Mouse (Mus musculus) kidney, adult 8-10 months (tissue): ENCODE measurements at regions not wholly inside any gene's neighbourhood (a gene's known extent, or its start where the extent isn't known, plus 50 kb on each side); places are given as distances from the start of the nearest gene placed in this dataset.

Experiments used
- DNase-seq, 2 experiments: peaks; one replicate each; pipeline ENCODE4 v3.0.0; 2022

DNA sequence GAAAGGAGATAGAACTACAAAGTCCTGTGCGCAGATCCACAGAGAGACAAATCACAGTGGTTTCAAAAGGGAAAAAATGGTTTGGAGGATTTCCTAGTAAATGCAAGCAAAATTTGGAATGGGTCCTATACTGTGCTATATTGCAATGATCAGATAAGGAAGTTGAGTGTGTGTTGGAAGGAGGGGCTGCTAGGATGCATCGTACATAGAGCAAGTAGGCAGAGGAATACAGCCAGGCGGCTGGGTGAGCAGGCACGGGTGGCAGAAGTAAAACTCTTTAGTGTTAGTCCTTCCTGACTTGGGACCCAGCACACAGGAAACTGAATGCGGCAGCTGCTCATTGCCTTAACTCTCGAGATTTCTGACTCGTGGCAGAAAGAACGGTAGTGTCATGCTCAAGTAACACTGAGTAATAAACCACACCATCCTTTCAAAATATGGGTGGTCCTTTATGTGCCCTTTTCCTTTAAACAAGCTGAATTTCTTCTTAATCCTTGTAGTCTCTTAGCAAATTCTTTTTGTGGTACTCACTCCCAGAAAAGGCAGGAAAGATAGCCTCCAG is 87.0 kb upstream of the Itprid2 start:
- DNase-seq, result no peak

DNA sequence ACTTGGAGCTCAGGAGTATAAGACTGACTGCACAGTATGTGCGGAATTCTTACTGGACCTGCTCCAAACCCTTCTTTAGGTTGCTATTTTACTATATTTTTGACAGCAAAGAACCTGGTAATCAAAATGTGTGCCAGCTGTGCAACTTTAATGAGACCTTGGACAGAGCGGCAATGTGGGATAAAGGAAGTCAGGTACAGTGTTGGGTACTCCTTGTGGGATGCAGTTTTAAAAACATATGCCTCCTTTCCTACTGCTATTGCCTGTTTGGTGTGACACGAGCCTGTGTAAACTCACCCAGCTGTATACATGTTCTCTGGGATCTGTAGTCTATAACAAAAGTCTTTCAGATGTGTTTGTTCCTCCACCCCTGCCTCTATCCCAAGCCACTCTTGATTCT is 85.4 kb upstream of the Itprid2 start:
- DNase-seq, result no peak

DNA sequence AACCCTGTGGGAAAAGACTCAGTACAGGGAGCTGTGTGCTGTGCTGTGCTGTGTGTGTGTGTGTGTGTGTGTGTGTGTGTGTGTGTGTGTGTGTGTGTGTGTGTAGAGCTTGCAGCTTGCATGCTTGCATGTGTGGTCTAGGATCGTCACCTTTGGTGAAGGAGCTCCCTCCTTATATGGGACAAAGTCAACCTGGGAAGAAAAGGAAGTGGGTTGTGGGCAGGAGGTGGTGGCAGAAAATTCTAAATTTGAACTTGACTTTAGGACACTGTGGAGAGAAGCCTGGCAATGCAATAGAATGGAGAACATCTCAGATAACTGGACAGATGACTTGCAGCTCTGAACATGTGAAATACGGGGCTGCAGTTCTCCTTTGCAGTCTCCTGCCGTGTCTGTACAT is 84.7 kb upstream of the Itprid2 start:
- DNase-seq, result no peak

DNA sequence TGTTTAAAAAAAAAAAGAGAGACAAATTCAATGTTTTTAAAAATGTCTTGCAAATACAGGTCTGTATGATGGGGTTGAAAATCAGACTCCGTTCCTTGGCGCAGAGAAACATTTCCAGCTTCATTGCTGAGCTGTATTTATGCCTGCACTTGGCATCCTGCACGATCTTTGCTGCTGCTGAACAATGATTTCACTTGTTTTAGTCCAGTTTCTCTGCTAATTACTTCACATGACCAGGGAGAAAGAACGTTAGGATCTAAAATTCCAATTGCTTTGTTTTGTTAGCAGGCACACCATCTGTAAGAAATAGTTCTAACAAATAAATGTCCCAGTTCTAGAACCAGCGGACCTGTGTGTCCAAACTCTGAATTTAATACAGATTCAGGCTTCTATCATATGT is 82.7 kb upstream of the Itprid2 start:
- no peak for DNase-seq

DNA sequence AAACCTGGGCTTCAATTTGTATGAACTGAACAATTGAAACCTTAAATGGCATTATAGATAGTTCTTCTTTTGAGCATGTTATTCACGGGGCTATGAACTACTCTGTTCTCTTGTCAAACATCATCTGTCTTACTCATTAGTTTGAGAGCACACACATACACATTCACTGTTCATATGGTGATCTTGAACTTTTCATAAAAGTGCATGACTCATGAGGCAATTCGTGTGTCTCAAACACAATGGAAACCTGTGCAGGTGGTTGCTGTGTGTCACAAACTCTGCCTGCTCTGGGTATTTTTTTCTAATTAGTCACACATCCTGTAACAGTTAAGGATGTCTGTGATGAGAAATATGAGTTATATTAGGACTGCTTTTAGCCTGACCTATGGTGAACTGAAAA is 79.8 kb upstream of the Itprid2 start:
- no peak for DNase-seq

DNA sequence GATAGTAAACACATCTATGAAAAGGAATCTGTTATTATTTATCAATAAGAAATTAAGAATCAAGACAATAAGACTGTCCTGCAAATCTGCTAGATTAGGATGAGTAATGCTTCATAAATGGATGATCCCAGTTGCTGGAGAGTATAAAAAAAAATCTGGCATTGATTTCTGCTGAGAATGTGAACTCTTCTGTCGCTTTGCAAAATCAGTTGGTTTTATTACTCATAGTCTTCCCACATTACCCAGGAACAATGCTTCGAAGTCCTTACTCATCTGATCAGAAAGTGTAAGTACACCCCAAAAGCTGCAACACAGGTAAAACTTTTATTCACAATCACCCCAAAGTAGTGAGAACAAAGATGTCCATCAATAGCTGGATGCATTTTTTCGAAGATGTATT is 77.8 kb upstream of the Itprid2 start:
- no peak for DNase-seq

DNA sequence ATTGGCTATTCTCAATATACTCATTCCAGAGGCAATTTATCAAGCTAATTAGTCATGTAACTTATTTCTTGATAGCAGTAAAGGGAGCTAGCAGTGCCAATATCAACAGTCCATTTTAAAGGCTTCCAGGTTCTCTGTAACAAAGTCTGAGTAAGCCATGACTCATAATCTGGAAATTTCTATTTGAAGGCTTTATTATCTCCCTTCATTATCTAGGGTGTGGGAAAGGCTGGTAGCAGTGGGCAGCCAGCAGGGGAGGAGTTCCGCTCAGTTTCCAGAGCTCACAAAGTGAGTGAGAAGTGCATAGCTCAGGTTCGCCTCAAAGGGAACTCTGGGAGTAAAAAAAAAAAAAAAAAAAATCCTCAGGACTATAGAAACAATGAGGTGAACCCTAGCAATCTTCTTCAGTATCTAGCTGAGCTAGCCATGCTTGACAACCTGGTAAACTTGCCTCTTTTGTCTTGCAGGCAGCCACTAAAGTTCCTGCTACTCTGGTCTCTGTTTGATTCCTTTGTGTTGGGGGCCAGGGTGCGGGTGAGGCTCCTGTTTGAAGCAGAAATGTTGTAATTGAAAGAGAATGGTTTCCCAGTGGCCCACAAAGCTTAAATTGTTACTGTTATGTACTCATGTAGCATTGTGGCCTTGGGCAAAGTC is 68.7 kb upstream of the Itprid2 start:
- DNase-seq, result no peak

DNA sequence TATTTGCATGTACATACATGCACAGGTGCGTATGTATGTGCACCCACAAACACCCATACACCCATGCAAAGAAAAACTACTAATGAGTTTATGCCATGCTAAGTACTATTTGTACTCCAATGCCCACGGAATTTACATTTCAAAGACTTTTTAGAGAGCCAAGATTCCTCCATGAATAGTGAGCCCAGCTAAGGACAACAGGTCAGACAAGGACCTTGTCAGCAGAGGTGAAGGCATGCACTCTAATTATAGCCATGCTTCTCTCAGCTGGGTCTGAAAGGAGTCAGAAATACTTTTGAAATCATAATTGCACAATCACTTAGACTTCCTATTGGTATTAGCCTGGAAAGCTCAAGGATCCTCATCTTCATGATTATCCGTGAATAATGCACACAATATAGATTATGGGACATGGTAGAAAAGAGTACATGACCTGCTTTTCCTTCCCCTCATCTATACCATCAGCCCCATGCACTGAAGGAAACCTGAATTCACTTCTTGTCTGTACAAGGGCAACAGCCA is 67.7 kb upstream of the Itprid2 start:
- DNase-seq, result no peak

DNA sequence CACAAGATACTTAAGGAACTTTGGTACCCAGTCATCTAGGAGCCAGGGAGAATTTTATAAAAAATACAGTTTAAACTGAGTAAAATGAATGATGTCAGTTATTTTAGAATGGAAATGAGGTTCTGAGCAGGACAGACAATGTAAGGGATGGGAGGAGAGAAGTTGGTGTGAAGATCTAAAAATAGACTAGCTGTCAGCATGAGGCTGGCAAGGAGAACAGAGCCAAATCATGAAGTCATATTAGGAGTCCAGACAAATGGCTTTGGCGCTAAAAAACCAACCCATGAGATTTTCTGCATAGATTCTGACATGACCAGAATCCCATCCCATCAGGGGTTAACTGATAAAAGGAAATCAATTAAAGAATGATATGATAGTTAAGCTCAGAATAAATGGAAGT is 65.5 kb upstream of the Itprid2 start:
- no peak for DNase-seq

DNA sequence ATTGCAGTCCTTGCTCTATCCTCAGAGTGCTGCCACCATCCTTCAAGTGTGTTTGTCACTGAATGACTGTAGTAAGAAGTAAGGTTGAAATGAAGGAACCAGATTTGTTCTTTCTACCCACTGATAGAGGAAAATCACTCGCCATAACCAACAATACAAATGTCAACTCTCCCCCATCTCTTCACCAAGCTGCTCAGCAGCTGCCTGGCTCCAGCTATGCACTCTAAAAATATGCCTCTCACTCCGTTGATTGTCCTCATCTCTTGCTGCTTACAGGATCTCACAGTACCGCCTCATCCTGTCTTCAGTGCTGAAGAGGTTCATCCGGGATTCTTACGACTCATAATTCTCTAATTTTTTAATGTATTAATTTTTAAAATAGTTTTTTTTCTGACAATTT is 63.2 kb upstream of the Itprid2 start:
- no peak for DNase-seq

DNA sequence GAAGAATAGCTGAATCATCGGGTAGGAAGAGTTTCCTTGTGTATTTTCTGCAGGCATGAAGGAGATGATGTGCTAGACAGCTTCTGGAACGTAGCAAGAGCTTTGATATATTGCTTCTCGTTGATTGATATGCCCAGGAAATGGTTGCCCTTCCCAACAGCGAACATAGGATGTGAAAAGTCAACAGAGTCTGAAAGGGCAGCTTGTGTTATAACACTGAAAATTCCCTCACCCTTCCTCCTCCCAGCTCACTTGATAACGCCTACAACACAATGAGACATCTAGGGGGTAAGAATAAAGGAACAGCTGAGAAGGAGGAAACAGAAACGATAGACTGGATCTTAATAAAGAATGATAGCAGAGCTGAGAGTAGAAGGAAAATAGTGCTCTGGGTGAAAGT is 60.1 kb upstream of the Itprid2 start:
- DNase-seq, result no peak

DNA sequence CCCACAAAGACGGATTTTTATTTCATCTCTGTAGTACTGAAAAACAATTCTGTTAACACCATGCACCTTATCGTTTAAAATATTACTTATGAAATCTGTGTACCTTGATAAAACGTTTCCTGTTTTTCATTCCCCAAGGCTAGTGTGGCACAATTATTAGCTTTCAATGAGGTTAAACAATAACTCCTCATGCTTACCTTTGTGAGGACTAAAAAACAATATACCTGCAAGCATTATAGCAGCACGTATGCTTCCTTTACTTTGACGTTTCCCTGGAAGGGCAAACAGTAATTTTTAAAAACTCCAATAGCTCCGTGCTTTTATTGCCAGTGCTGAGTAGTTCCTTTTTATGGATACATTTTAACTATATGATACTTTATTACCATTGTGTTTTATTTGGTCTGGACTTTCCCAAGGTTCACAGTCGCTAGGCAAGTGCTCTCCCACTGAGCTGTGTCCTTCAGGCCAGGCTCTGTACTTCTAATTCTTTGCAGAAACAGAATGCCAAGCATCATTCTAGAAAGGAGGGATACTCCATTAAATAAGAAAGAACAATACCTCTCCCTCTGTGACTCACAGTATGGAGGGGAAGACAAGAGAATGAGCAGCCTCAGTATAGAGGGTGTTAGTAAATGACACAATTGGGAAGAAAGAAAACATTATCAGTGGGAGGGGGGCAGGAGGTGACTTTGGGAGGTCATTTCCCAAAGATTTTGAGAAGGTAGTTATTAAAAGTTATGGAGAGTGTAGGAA is 50.0 kb upstream of the Itprid2 start:
- no peak for DNase-seq
